Mouse (Mus musculus) forebrain, embryonic 15.5 days (tissue): ENCODE results near the gene Hnrnpll. TPM values are rescaled to one million over a fixed set of nuclear protein-coding genes. Genes with fewer than 3 reads are reported as not detected.
"Not testable (repeated sequence)": the region's sequence is repeated elsewhere in the genome, so short reads cannot be mapped to it uniquely, and the experiment has no call there.

Source experiments
- ATAC-seq: fragments of 200-750 bp; cut with Nextera tagmentation; replicated peaks from 2 replicates; pipeline ENCODE4 v1.8.0; 2017; ENCODE audit warnings: mild to moderate bottlenecking, moderate TSS enrichment, moderate library complexity
- H3K27ac ChIP-seq: fragments of 300-500 bp; sonication (generic); replicated peaks from 2 replicates; pipeline ENCODE4 v1.5.1; 2015; ENCODE audit warnings: mild to moderate bottlenecking, inconsistent platforms
- H3K27me3 ChIP-seq: fragments of 300-500 bp; sonication (generic); 2 replicates; pipeline ENCODE4 v1.6.1; 2015; ENCODE audit warnings: inconsistent platforms
- H3K36me3 ChIP-seq: fragments of 300-500 bp; sonication (generic); 2 replicates; pipeline ENCODE4 v1.6.1; 2015; ENCODE audit warnings: mild to moderate bottlenecking, inconsistent platforms
- H3K4me1 ChIP-seq: fragments of 300-500 bp; sonication (generic); 2 replicates; pipeline ENCODE4 v1.6.1; 2015; ENCODE audit warnings: inconsistent platforms
- H3K4me2 ChIP-seq: fragments of 300-500 bp; sonication (generic); replicated peaks from 2 replicates; pipeline ENCODE4 v1.6.1; 2015; ENCODE audit warnings: mild to moderate bottlenecking, inconsistent platforms
- H3K4me3 ChIP-seq: fragments of 300-500 bp; sonication (generic); 2 replicates; pipeline ENCODE4 v1.5.1; 2015; ENCODE audit warnings: mild to moderate bottlenecking, inconsistent platforms
- H3K9ac ChIP-seq: fragments of 300-500 bp; sonication (generic); replicated peaks from 2 replicates; pipeline ENCODE4 v1.6.1; 2015; ENCODE audit warnings: mild to moderate bottlenecking, inconsistent platforms
- H3K9me3 ChIP-seq: fragments of 300-500 bp; sonication (generic); 2 replicates; pipeline ENCODE4 v1.6.1; 2016; ENCODE audit warnings: inconsistent platforms
- WGBS: fragments of 180-500 bp; shearing (Covaris S2); methylation state at CpG from one replicate; pipeline ENCODE4 v1.1.7; 2015; ENCODE audit warnings: mixed read lengths; 5-methylcytosine and 5-hydroxymethylcytosine counted together
- polyA plus RNA-seq: library from polyadenylated mRNA; unstranded; fragments of >200 nt; fragmentation: Nextera tagmentation; extraction: Ambion mirVana; gene quantifications from 2 replicates; pipeline ENCODE4 v1.2.1, GENCODE M21; 2015

Gene Hnrnpll
- polyA plus RNA-seq, 1 experiment from 2014 or later = 84.5 TPM

DNA sequence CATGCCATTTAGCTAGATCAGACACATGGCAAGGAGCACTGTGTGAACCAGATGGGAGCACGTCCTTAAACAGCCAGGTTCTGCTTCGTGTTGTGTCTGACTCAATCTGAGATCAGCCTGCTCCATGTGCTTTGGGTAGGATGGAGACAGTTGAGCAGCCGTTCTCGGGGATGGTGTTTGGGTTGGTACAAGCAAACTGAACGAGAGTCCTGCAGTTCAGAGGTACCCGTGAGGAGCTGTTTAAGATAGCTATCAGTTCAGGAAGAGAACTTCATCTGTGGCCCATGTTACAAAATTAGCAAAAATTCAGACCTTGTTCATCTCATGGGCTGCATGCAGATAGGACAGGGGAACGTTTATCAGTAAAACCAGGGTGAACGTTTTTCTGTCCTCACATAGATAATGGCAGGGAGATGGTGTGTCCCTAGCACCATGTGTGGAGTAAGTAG, 47.7 kb downstream of the Hnrnpll start:
- H3K4me3 ChIP-seq = no peak overlapping the region
- no peak for ATAC-seq
- 79% methylated on average over 8 of the region's 8 CpGs for WGBS

DNA sequence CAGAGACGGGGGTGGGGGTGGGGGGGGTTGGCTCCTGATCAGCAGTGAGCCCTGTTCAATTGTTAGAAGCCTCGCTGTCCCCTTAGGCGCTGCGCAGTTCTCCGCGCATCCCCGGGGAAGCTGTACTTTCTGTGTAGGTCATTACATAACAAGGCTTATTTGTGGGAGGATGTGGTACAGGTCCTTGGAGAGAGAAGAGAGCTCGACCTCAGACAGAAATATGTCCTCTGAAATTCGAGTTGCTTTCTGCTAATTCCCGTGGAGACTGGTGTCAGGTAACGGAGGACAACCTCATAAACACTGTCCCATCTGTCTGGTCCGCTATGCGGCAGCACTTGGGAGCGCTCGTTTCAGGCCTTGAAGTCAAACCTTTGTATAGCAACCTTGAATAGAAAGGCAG, 52.2 kb downstream of the Hnrnpll start:
- no peaks in the 10 kb centered on the region for H3K36me3 ChIP-seq
- no peak overlapping the region for H3K27ac ChIP-seq
- no peaks in the 10 kb centered on the region for H3K27me3 ChIP-seq
- ATAC-seq = no peak
- no peaks in the 10 kb centered on the region for H3K9me3 ChIP-seq
- no peak overlapping the region for H3K9ac ChIP-seq
- H3K4me2 ChIP-seq = no peak overlapping the region
- WGBS = 30% methylated on average over 15 of the region's 15 CpGs
- H3K4me3 ChIP-seq = no peak overlapping the region
- H3K4me1 ChIP-seq = peaks cover 17% of the 10 kb centered on the region

More for the DNA sequence above, 47.7 kb downstream of the Hnrnpll start:
- no peaks in the 10 kb centered on the region for H3K36me3 ChIP-seq
- no peaks in the 10 kb centered on the region for H3K27me3 ChIP-seq
- no peak overlapping the region for H3K9ac ChIP-seq
- no peak overlapping the region for H3K4me2 ChIP-seq
- no peaks in the 10 kb centered on the region for H3K9me3 ChIP-seq
- peaks cover 3% of the 10 kb centered on the region; the same call in 1 of the 2 replicates for H3K4me1 ChIP-seq
- no peak overlapping the region for H3K27ac ChIP-seq

- peak overlapping the region; percentile 39; the same call in 1 of the 2 replicates for H3K27ac ChIP-seq
- H3K9ac ChIP-seq = no peak overlapping the region
- H3K9me3 ChIP-seq = no peaks in the 10 kb centered on the region
- ATAC-seq = peak; percentile 81
- H3K27me3 ChIP-seq = no peaks in the 10 kb centered on the region
- H3K4me1 ChIP-seq = peaks cover 19% of the 10 kb centered on the region
- 13% methylated on average over 5 of the region's 5 CpGs for WGBS
- no peak overlapping the region for H3K4me2 ChIP-seq
- H3K36me3 ChIP-seq = no peaks in the 10 kb centered on the region
- H3K4me3 ChIP-seq = no peak overlapping the region
Measured at GRCm38 (mm10) chr17:80008847-80009246, 53.3 kb downstream of the Hnrnpll start.

GRCm38 (mm10) chr17:80004345-80005239, 57.5 kb downstream of the Hnrnpll start:
- peaks cover 19% of the 10 kb centered on the region for H3K4me1 ChIP-seq
- H3K27me3 ChIP-seq = no peaks in the 10 kb centered on the region
- no peaks in the 10 kb centered on the region for H3K36me3 ChIP-seq
- no peak overlapping the region for H3K27ac ChIP-seq
- H3K9ac ChIP-seq = no peak overlapping the region
- no peak overlapping the region for H3K4me2 ChIP-seq
- H3K4me3 ChIP-seq = no peak overlapping the region
- ATAC-seq = peak; percentile 57; the same call in 1 of the 2 replicates
- WGBS = 47% methylated on average over 17 of the region's 17 CpGs
- H3K9me3 ChIP-seq = no peaks in the 10 kb centered on the region

- WGBS = 91% methylated on average over 3 of the region's 3 CpGs
- not testable (repeated sequence) for H3K9me3 ChIP-seq, ATAC-seq, H3K27ac ChIP-seq, H3K4me2 ChIP-seq, H3K27me3 ChIP-seq, H3K4me3 ChIP-seq, H3K9ac ChIP-seq, H3K36me3 ChIP-seq
- peaks cover 16% of the 10 kb centered on the region for H3K4me1 ChIP-seq
Measured at GRCm38 (mm10) chr17:80003851-80004250, 58.3 kb downstream of the Hnrnpll start.

- 87% methylated on average over 3 of the region's 3 CpGs for WGBS
- Histone ChIP-seq H3K9ac (no peak overlapping the region), H3K4me1 (peaks cover 4% of the 10 kb centered on the region; the same call in 1 of the 2 replicates), H3K27ac (no peak overlapping the region), H3K9me3 (no peaks in the 10 kb centered on the region), H3K4me2 (no peak overlapping the region), H3K36me3 (no peaks in the 10 kb centered on the region), H3K4me3 (no peak overlapping the region), H3K27me3 (no peaks in the 10 kb centered on the region)
- no peak for ATAC-seq
Measured at GRCm38 (mm10) chr17:80002385-80002852, 59.7 kb downstream of the Hnrnpll start.

DNA sequence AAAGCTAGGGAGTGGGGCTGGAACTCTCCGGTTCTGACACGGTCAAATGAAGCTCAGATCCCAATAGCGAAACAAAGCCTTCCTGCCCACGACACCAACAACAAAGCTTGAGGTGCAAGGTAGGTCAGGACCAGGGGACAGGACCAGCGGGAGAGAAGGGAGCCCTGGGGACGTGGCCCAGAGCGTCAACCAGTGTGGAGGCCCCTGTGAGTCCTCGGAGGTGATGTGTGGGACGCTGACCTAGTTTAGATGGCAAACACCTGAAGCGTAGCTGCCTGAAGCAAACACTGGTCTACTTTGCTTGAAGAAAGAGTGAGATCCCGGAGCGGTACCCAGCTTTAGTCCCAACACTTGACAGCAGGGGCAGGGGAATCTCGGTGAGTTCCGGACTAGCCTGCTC, 62.5 kb downstream of the Hnrnpll start:
- H3K4me2 ChIP-seq = no peak overlapping the region
- 89% methylated on average over 14 of the region's 14 CpGs for WGBS

DNA sequence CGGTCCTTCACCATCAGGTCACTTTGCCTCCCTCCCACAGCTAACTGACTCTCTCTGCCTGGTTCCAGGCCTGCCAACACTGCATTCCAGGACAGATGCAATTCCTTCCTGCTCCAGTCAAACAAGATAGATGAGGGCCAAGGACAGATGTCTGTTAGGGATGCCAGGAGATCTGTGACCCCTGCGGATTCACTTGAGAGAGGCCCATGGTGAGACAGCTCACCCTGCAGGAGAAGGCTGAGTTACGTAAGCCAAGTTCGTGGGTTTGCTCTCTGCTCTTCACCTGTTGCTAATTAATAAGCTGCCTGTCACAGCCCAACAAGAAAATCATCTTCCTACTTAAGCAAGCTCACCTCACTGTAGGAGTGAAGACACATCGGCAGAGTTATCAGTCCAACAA, 63.1 kb downstream of the Hnrnpll start:
- Histone ChIP-seq H3K4me3 (no peak overlapping the region), H3K4me2 (no peak overlapping the region), H3K27ac (no peak overlapping the region), H3K27me3 (no peaks in the 10 kb centered on the region), H3K36me3 (no peaks in the 10 kb centered on the region), H3K4me1 (no peaks in the 10 kb centered on the region), H3K9me3 (no peaks in the 10 kb centered on the region), H3K9ac (no peak overlapping the region)
- WGBS = 94% methylated on average over 5 of the region's 5 CpGs
- no peak for ATAC-seq

More for the DNA sequence above, 62.5 kb downstream of the Hnrnpll start:
- H3K27ac ChIP-seq = no peak overlapping the region
- no peaks in the 10 kb centered on the region for H3K4me1 ChIP-seq
- no peaks in the 10 kb centered on the region for H3K9me3 ChIP-seq
- no peak overlapping the region for H3K4me3 ChIP-seq
- ATAC-seq = no peak
- H3K27me3 ChIP-seq = no peaks in the 10 kb centered on the region
- H3K36me3 ChIP-seq = no peaks in the 10 kb centered on the region
- no peak overlapping the region for H3K9ac ChIP-seq

DNA sequence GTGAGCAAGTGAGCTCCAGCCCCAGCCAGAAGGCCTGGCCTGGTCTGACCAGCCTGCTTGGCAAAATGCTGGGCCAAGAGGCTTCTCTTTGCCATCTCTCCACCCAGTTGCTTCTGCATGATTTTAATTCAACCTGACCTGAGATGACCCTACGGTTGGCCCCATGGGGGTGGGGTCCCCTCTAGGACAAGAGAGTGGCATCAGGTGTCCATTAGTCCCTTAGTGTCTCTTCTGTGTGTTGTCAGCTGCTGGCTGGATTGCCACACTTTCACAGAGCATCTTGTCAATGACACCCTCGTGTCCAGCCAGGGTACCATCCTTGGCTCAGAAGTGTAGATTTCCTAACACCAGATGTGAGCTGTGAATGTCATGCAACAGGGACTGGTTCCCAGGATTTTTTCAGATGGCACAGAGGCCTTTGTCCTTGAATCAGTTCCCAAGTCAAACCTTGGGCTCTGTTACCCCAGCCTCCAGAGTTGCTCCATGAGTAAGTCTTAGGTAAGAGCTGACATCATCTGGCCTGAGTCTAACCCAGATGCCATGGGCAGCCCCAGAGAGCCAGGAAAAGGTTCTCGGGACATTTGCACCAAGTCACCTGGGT, 66.9 kb downstream of the Hnrnpll start:
- Histone ChIP-seq H3K4me1 (no peaks in the 10 kb centered on the region), H3K36me3 (no peaks in the 10 kb centered on the region), H3K4me2 (no peak overlapping the region), H3K9ac (no peak overlapping the region), H3K4me3 (no peak overlapping the region), H3K9me3 (no peaks in the 10 kb centered on the region), H3K27ac (no peak overlapping the region), H3K27me3 (no peaks in the 10 kb centered on the region)
- WGBS = 84% methylated on average over 3 of the region's 3 CpGs
- no peak for ATAC-seq

- WGBS = 88% methylated on average over 3 of the region's 3 CpGs
- Histone ChIP-seq H3K4me3 (no peak overlapping the region), H3K9me3 (no peaks in the 10 kb centered on the region), H3K4me2 (no peak overlapping the region), H3K9ac (no peak overlapping the region), H3K27me3 (no peaks in the 10 kb centered on the region), H3K36me3 (no peaks in the 10 kb centered on the region), H3K4me1 (no peaks in the 10 kb centered on the region), H3K27ac (no peak overlapping the region)
- ATAC-seq = no peak
Measured at GRCm38 (mm10) chr17:79992114-79992513, 70.0 kb downstream of the Hnrnpll start.

DNA sequence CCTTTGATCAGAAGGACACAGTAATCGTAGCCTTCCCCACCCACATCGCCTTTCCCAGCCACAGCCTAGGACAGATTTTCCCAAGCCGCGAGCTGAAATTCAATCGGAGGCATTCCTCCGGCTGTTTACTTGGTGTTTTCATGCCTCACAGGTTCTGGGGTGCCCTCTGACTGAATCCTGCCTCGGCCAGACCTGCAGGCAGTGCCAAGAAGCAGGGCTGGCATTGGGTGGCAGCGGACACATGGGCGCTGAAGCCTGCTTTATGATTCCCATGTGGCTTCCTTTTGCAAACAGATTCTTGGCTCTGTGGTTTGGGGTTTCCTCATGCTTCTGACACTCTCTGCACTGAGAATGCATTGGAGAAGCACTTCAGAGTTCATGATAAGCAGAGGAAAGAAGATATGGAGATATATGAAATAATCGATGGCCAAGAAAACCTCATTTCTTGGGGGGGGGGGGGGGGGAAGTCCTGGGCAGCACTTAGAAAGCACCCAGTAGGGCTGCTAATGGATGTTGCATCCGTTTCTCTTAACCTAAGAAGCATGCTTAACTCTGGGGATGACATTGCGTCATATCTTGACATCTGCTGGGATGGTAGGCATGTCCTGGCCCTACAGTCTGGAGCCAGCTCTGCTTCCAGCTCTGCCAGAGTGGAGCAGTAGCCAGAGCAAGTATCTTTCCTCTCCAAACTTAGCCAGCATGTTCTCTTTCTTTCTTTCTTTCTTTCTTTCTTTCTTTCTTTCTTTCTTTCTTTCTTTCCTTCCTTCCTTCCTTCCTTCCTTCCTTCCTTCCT, 70.8 kb downstream of the Hnrnpll start:
- Histone ChIP-seq H3K36me3 (no peaks in the 10 kb centered on the region), H3K27me3 (no peaks in the 10 kb centered on the region), H3K4me3 (no peak overlapping the region), H3K4me2 (no peak overlapping the region), H3K4me1 (no peaks in the 10 kb centered on the region), H3K27ac (no peak overlapping the region), H3K9ac (no peak overlapping the region), H3K9me3 (no peaks in the 10 kb centered on the region)
- no peak for ATAC-seq
- 78% methylated on average over 12 of the region's 12 CpGs for WGBS

DNA sequence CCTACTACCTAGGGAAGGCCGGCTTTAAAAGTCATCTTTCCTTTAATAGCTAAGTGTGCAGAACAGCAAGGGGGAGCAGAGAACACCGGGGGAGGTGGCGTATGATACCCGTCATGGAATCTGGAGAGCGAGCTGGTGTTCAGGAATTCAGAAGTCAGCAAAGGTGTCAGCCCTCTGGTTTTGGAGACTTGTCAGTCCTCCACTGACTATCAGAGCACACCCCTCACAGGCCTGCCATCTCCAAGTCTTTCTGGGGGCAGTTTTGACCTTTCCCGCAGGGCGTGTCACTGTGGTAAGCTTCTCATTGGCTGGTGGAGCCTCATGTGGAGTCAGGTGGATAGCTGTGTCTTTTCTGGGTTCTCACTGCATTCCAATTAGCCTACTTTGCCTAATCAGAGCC, 72.0 kb downstream of the Hnrnpll start:
- Histone ChIP-seq H3K4me1 (no peaks in the 10 kb centered on the region), H3K4me3 (no peak overlapping the region), H3K9me3 (no peaks in the 10 kb centered on the region), H3K36me3 (no peaks in the 10 kb centered on the region), H3K9ac (no peak overlapping the region), H3K27ac (no peak overlapping the region), H3K27me3 (no peaks in the 10 kb centered on the region), H3K4me2 (no peak overlapping the region)
- 90% methylated on average over 7 of the region's 7 CpGs for WGBS
- ATAC-seq = no peak
